Mouse (Mus musculus) heart, postnatal 10 days (tissue): ENCODE measurements around the gene Iqub. TPM values are rescaled to one million over a fixed set of nuclear protein-coding genes. Genes with fewer than 3 reads are reported as not detected.

Experiments used
- DNase-seq, 2 experiments: peaks; one replicate each; pipeline ENCODE4 v3.0.0; 2021
- intact Hi-C: fragments of 180-260 bp; cut with DNase I; formaldehyde crosslinking; loops from one replicate; pipeline ENCODE4 v1.15.1; 2025
- total RNA-seq, 2 experiments: library from RNA; stranded (reverse); gene quantifications; 2 replicates each; pipeline ENCODE4 v1.2.3; 2021

The Iqub gene
- total RNA-seq, 2 experiments from 2014 or later = 0.17 to 0.25 TPM

- intact Hi-C loops = no loop called here
- DNase-seq = peak in 1 of 2 experiments; percentile 8
These were observed 24.5 kb downstream of the Iqub start for GRCm38 (mm10) chr6:24490341-24490740.

DNA sequence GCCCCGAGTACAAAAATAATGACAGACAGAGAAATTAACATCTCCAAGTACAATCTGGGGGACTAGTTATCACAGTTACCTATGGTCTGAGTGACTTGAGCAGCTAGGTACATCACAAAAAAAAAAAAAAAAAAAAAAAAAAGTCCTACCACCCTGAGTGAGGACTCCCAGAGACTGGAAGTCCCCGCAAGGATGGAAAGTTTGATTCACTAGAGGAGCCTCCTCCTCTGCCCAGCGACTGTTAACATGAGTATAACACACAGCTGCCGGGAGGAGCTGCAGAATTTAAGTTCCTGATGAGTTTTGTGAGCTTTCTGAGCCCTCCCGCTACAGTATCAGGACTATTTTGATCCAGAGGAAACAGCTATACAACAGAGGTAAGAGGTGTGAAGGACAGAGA, 28.3 kb downstream of the Iqub start:
- intact Hi-C loops = no loop called here
- DNase-seq = no peak

DNA sequence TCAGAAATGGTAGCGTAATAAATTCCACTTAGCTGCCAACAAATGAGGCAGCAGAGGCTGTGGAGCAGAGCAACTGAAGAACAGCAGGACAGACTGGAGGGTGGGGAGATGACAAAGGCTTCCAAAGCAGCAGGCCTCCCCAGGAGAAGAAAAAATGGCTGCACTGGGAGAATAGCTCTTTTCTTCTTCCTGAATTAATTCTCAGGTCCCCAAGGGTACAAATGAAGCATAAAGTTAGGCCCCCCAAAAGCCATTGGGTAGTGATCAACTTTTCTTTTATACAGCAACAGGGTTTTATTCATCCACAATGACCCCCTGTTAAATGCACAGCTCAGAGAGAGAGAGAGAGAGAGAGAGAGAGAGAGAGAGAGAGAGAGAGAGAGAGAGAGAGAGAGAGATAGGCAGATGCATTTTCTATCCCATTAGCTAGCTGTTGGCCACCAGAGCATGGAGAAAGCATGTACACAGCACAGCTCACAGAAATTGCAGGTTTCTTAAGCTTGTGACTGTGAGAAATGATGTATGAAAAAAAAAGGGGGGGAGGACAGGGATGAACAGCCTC, 44.2 kb downstream of the Iqub start:
- intact Hi-C loops = no loop called here
- no peak for DNase-seq

- intact Hi-C loops = no loop called here
- DNase-seq = no peak
These were observed 44.7 kb downstream of the Iqub start for GRCm38 (mm10) chr6:24470135-24470534.

DNA sequence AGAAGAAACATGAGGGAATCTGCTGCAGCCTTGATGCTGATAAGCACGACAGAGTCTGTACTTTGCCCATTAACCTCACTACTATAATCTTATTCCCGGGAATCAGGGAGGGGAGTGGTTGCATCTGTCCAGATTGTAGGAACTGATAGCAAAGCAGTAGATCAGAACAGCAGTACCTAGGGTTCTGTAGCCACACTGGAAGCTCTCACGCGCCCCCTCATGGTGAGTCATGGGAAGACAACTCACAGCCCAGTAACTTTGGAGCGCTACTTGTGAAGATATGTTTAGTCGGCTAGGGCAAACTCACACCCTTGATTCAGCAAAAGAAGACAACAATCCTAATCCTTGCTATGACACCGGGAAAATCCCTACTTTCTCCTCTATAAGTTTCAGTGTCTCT, 58.8 kb downstream of the Iqub start:
- DNase-seq = peak; percentile 43 to 55
- intact Hi-C loops = no loop called here

- intact Hi-C loops = no loop called here
- DNase-seq = no peak
These were observed 63.6 kb downstream of the Iqub start for GRCm38 (mm10) chr6:24451026-24451821.

- intact Hi-C loops = no loop called here
- DNase-seq = no peak
These were observed 64.6 kb downstream of the Iqub start for GRCm38 (mm10) chr6:24450241-24450640.

DNA sequence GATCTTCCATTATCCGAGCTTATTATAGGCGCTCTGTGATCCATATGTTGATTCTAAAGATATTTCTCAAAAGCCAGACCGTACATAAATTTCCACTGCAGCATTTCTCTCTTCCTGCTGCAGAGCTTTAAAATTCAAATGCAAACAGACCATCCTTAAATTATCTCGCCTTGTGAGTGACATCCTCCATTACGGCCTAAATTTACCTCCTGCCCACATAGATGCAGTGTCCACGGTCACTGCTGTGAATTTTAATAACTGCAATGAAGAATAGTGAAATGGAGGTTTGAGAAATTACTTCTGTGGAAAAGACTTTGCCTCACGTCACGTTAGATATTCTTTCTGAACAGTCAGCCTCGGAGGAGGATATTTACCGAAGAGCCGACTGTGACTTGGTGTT, 98.8 kb downstream of the Iqub start:
- intact Hi-C loops = no loop called here

GRCm38 (mm10) chr6:24415500-24415899, 99.4 kb downstream of the Iqub start:
- intact Hi-C loops = no loop called here
- no peak for DNase-seq

More for the DNA sequence above, 98.8 kb downstream of the Iqub start:
- no peak for DNase-seq

DNA sequence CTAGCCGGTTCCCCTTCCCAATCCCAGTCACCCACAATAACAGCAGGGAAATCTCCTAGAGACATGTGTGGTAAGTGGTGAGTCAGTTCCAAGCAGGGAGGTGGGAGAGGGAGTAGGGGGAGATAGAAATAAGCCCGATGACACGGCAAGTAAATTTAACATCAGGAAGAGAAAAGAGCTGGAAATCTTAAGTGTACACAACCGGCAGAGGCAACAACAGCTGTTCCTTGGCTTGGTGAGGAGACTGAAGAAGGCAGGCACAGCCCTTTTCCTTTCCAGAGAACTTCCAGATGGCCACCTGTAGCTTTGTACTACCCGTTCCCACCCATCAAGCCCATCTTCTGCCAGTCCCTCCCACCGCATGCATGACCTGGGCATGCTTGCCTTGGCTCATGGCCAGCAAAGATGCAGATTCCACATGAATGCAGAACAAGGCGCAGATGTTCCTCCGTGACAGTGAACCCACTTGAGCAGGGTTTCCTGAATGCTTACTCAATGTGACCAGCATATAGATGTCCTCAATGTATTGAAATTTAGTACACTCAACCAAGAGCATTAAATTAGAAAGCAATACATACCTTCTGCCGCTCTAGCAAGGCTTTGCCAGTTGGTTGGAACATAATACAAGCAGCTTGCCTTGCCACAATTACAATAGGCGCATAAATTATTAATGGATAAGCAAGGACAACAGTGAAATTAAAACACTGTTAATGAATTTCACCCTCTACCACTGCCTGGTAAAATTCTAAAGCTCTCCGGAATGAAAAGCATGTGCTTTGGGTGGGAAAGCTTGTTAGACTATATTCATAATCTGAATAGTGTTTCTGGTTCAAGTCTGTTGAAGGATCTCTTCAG, 106.1 kb downstream of the Iqub start:
- intact Hi-C loops = no loop called here
- DNase-seq = peak; percentile 0 to 3

- intact Hi-C loops = no loop called here
- peak in 1 of 2 experiments; percentile 5 for DNase-seq
These were observed 107.1 kb downstream of the Iqub start for GRCm38 (mm10) chr6:24407743-24408142.

DNA sequence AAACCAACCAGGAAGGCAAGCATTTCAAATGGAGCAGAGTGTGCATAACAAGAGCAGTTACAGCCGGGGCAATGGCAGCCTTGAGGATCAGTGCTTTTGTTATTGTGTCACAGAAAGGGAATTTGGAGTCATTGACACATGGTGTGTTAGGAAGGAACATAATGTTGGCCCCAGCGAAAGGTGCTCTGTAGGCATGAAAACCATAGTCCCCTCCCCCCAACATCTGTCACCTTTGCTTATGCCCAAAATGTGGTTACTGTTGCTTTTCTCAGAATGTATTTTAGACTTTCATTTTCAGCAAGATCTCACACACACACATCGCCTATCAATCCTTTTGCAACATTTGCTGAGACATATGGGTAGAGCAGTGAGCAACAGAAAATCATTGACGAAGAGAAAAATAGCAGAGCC, 117.6 kb downstream of the Iqub start:
- DNase-seq = no peak
- intact Hi-C loops = no loop called here

Other genes starting within 250 kb of the Iqub start
- 1,000 to 10,000 TPM; 1,040 to 1,065 TPM for gene Ndufa5, start 12.9 kb upstream of the Iqub start, total RNA-seq
- 10 to 100 TPM; 20.1 to 22.7 TPM for gene Asb15, start 13.1 kb upstream of the Iqub start, total RNA-seq
- 100 to 1,000 TPM; 278 to 346 TPM for gene Lmod2, start 82.7 kb upstream of the Iqub start, total RNA-seq
- gene Wasl, start 149.9 kb upstream of the Iqub start, total RNA-seq = 10 to 100 TPM; 35.1 to 36.4 TPM
- not detected for gene Hyal6, start 218.2 kb upstream of the Iqub start, total RNA-seq
- not detected for gene Hyal4, start 233.3 kb upstream of the Iqub start, total RNA-seq